Mouse (Mus musculus): ENCODE results near the gene Atxn7l1.
A peak's percentile ranks its signal among the peaks of the same experiment; 100 is the strongest.

Atxn7l1 gene

GRCm38 (mm10) chr12:33181875-33182274 lies 34.4 kb downstream of the Atxn7l1 start:
- no peak for DNase-seq (ENCODE audit: low read depth, low spot score)

DNA sequence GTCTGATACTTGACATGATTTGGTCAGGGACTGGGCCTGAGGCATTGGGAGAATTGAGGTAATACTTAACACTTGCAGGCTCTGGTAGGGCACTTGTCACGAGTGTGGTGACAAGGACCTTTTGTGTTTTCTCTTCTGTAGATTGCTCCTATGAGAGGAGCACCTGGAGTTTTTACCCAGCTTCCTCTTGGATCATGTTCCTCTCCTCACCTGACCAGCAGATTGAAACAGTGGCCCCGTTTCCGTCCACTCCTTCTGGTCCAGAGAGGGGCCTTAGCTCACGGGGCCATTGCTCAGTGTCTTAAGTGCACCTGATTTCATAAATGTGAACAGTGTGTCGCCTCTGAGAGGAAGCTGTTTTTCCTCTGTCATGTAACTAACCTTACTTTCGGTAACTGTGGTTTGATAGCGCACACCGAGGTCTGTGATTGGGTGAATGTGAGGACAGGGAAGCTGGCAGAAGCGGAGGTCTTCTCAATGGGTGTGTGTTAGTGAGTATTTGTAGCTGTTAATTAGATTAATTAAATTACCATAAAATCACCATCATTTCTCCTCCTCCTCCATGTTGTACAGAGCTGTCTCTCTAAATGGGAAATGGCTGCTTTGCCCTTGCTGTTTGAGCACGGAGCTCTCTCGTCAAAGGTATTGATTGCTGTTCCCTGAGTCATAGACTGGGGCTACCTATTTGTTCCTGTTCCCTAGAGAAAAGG lies 35.1 kb downstream of the Atxn7l1 start:
- no peak for DNase-seq (ENCODE audit: low read depth, low spot score)

GRCm38 (mm10) chr12:33183138-33183627 lies 35.7 kb downstream of the Atxn7l1 start:
- peak; percentile 35 for DNase-seq (ENCODE audit: low read depth, low spot score)

- no peak for DNase-seq (ENCODE audit: low read depth, low spot score)
These were observed 36.6 kb downstream of the Atxn7l1 start for GRCm38 (mm10) chr12:33184137-33184536.

GRCm38 (mm10) chr12:33185046-33185445 lies 37.6 kb downstream of the Atxn7l1 start:
- DNase-seq (ENCODE audit: low read depth, low spot score): no peak

DNA sequence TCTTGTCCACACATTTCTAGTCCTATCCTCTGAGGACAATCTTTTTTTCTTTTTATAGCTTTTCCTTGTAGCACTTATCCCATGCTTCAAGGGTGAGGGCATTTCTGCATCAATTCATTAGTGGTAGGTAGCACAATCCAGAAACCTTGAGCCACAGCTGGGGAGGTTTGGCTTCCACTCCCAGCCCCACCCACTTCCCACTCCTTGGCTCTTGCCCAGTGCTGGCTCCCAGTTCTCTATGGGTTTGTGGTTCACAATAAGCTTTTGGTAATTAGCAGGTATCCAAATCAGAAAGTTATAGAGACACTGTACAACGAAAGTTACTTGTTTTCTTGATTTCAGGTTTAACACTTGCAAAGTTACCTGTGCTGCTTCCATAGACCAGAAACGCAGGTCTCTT lies 38.8 kb downstream of the Atxn7l1 start:
- no peak for DNase-seq (ENCODE audit: low read depth, low spot score)

GRCm38 (mm10) chr12:33190133-33190532 lies 42.6 kb downstream of the Atxn7l1 start:
- no peak for DNase-seq (ENCODE audit: low read depth, low spot score)

GRCm38 (mm10) chr12:33190633-33191032 lies 43.1 kb downstream of the Atxn7l1 start:
- no peak for DNase-seq (ENCODE audit: low read depth, low spot score)

DNA sequence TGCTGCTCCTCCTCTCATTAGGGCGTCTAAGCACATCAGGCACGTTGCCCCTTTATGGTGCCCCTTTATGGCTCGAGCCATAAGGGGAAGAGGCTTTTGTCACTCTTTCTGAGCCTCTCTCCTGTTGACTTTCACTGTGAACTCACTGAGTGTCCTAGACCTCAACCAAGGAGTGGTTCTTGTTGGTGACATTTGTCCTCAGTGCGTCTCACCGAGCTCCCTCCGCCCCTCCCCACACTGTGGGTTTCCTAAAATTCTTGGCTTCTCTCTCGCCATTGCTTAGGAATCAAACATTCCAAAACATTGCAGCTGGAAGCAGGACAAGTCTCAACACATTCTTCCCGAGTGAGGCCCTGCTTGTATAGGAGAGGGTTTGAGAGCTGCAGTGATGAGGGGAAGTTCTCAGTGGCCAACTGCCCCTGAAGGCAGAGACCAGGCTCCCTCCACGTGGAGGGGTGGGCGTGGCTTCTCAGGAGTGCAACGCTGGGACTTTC lies 46.0 kb downstream of the Atxn7l1 start:
- DNase-seq (ENCODE audit: low read depth, low spot score): peak; percentile 40

DNA sequence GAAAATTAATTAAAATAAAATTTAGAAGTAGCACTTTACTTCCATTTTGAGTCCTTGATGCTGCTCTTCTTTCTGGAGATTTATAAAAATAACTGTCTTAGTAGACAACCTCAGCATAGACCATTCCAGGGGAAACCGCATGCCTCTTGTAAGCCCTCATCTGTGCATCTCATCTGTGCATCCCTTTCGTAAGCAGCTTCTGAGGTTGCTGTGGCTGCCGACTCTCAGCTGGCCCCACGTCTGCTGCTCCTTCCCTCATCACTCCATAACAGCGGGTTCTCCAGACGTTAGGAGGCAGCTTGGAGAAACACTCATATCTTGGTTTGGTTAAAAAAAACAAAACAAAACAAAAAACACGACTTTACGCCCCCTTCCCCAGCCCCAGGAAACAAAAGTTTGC lies 47.7 kb downstream of the Atxn7l1 start:
- no peak for DNase-seq (ENCODE audit: low read depth, low spot score)

GRCm38 (mm10) chr12:33197287-33197686 lies 49.8 kb downstream of the Atxn7l1 start:
- no peak for DNase-seq (ENCODE audit: low read depth, low spot score)

DNA sequence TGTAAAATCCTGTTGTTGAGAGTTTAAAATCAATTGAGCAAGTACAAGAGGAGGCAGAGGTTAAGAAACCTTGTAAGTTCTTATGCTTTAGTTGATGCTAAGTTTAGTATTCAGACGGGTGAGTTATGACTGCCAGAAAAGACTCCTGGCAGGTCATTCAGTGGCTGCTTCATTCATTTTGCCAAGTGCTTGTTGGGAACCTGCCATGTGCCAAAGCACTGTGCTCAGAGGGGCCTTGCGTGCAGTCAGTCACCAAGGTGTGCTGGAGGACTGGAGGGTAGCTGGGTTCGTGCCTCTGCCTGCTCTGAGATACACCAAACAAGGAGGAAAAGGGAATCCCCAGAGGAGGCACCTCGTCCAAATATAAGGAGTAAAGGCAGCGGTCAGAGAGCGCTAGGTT lies 50.3 kb downstream of the Atxn7l1 start:
- no peak for DNase-seq (ENCODE audit: low read depth, low spot score)

DNA sequence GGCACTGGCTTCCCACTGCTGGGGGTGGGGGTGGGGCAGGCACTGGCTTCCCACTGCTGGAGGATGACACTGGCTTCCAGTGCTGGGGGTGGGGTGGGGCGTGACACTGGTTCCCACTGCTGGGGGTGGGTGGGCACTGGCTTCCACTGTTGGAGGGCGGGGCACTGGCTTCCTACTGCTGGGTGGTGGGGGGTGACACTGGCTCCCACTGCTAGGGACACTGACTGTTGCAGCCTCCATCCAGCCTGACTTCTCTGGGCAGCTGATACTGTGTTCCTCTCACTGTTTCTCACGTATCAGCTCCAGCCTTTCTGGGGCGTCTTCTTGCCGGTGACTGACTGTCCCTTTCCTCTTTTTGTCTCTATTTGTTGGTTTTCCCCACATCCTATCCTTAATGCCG lies 53.6 kb downstream of the Atxn7l1 start:
- DNase-seq (ENCODE audit: low read depth, low spot score): peak; percentile 31

GRCm38 (mm10) chr12:33201491-33202210 lies 54.2 kb downstream of the Atxn7l1 start:
- peak; percentile 74 for DNase-seq (ENCODE audit: low read depth, low spot score)

- DNase-seq (ENCODE audit: low read depth, low spot score): no peak
These were observed 57.8 kb downstream of the Atxn7l1 start for GRCm38 (mm10) chr12:33205255-33205654.

DNA sequence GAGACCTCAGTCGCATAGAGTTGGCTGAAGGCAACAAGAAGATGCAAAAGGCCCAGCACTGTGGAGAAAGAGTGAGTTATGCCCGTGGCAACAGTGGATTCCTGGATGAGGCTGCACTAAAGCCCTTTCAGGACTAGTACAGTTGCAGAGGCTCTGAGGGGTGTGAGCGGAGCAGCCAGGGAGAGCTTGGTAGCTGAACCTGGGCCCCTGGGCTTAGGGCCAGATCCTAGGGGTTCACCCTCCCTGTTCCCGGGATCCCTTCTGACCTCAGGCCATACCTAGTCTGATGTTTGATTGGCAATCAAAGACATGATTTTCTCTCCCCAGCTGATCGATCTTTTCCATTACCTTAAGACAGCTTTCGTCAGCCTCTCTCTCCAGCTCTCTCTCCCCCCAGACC lies 58.8 kb downstream of the Atxn7l1 start:
- no peak for DNase-seq (ENCODE audit: low read depth, low spot score)

DNA sequence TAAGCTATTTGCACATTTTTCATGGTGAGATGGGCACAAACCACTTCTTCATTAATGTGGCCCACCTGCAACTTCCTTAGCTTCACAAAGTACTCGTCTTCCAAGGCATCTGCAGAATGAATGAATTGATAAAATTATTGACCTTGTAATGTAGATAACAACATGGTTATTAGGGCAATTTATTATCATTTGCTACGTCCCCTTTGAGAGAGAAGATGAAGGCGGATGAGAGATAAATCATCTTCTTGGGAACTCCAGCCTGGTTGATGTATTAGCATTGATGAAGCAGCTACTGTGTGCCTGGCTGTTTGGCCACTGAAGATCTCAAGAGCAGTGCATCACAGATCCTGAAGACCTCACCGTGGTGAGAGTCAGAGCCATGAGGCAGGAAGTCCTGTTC lies 63.4 kb downstream of the Atxn7l1 start:
- no peak for DNase-seq (ENCODE audit: low read depth, low spot score)

- no peak for DNase-seq (ENCODE audit: low read depth, low spot score)
These were observed 70.8 kb downstream of the Atxn7l1 start for GRCm38 (mm10) chr12:33218215-33218859.

DNA sequence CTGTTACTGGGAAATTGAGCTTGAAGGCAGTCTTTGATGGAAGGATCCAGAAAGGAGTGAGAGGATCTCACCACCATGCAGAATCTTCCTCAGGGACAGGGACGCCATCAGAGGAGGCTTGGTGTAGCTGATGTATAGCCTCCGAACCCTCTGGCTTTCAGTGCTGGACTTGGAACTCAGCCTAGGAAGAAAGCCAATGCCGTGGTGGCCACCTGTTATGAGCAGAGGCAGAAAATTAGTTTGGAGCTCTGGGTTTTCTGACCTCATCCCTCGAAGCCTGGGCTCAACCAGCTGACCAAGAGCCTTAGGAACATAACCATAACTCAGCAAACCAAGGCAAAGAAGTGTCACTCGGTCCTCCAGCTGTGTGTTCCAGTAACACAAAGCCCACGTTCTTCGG lies 71.9 kb downstream of the Atxn7l1 start:
- DNase-seq (ENCODE audit: low read depth, low spot score): no peak

DNA sequence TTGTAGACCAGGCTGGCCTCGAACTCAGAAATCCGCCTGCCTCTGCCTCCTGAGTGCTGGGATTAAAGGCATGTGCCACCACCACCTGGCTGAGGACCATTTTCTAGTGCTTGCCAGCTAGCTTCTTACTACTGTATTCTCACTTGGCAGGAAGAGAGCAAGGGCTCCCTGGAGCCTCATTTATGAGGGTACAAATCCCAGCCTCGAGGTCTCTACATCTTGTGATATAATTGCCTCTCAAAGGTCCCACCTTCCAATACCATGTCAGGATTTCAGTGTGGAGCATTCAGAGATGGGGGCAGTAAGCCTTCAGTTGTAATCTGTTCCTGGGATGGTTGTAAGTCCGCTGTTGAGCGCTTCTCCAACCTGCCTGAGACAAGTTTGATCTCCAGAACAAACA lies 72.6 kb downstream of the Atxn7l1 start:
- no peak for DNase-seq (ENCODE audit: low read depth, low spot score)

- DNase-seq (ENCODE audit: low read depth, low spot score): peak; percentile 93
These were observed 73.1 kb downstream of the Atxn7l1 start for GRCm38 (mm10) chr12:33220509-33221051.

- DNase-seq (ENCODE audit: low read depth, low spot score): no peak
These were observed 74.7 kb downstream of the Atxn7l1 start for GRCm38 (mm10) chr12:33222187-33222586.

Data from ZHBTc4 (cell line).